Mouse (Mus musculus): ENCODE measurements around the gene Rps16. TPM values are rescaled to one million over a fixed set of nuclear protein-coding genes. Genes with fewer than 3 reads are reported as not detected.

The Rps16 gene
- polyA plus RNA-seq, 1 experiment: 2,086 TPM

- H3K9me3 ChIP-seq (replicated peaks; ENCODE audit: control insufficient read depth, insufficient read depth, low read length, poor library complexity, severe bottlenecking): no peaks in the 10 kb centered on the region
- H3K4me1 ChIP-seq (ENCODE audit: control insufficient read depth, insufficient read depth, low read length): peaks cover 3% of the 10 kb centered on the region
- TF ChIP-seq EP300 (IDR thresholded peaks at IDR 0.05; ENCODE audit: insufficient read depth, low read depth, low read length): no peak
- no peak for TF ChIP-seq CTCF (IDR thresholded peaks at IDR 0.05; ENCODE audit: low read depth, low read length)
- no peak for TF ChIP-seq POLR2A (IDR thresholded peaks at IDR 0.05; ENCODE audit: insufficient read depth, low read length)
- no peaks in the 10 kb centered on the region for H3K27me3 ChIP-seq (ENCODE audit: control insufficient read depth, insufficient read depth, low read length, poor library complexity, severe bottlenecking)
- H3K27ac ChIP-seq (ENCODE audit: insufficient read depth, low read length): peak overlapping the region; percentile 91
- H3K9ac ChIP-seq (ENCODE audit: low read depth, poor library complexity, severe bottlenecking): peak overlapping the region; percentile 64
- peak overlapping the region; percentile 54 for H3K4me3 ChIP-seq (ENCODE audit: low read depth, low read length)
- peaks cover 4% of the 10 kb centered on the region for H3K36me3 ChIP-seq (ENCODE audit: control insufficient read depth, insufficient read depth, low read length, poor library complexity, severe bottlenecking)
These were observed 30.8 kb downstream of the Rps16 start for GRCm38 (mm10) chr7:28381017-28381790.

GRCm38 (mm10) chr7:28381938-28382337 is 31.5 kb downstream of the Rps16 start:
- H3K4me1 ChIP-seq (ENCODE audit: control insufficient read depth, insufficient read depth, low read length): peaks cover 3% of the 10 kb centered on the region
- H3K27ac ChIP-seq (ENCODE audit: insufficient read depth, low read length): peak overlapping the region; percentile 91
- peaks cover 4% of the 10 kb centered on the region for H3K36me3 ChIP-seq (ENCODE audit: control insufficient read depth, insufficient read depth, low read length, poor library complexity, severe bottlenecking)
- no peaks in the 10 kb centered on the region for H3K27me3 ChIP-seq (ENCODE audit: control insufficient read depth, insufficient read depth, low read length, poor library complexity, severe bottlenecking)
- TF ChIP-seq EP300 (IDR thresholded peaks at IDR 0.05; ENCODE audit: insufficient read depth, low read depth, low read length): peak; percentile 71
- TF ChIP-seq CTCF (IDR thresholded peaks at IDR 0.05; ENCODE audit: low read depth, low read length): no peak
- no peak for TF ChIP-seq POLR2A (IDR thresholded peaks at IDR 0.05; ENCODE audit: insufficient read depth, low read length)
- peak overlapping the region; percentile 64 for H3K9ac ChIP-seq (ENCODE audit: low read depth, poor library complexity, severe bottlenecking)
- H3K4me3 ChIP-seq (ENCODE audit: low read depth, low read length): peak overlapping the region; percentile 54
- H3K9me3 ChIP-seq (replicated peaks; ENCODE audit: control insufficient read depth, insufficient read depth, low read length, poor library complexity, severe bottlenecking): no peaks in the 10 kb centered on the region

- H3K4me3 ChIP-seq (ENCODE audit: low read depth, low read length): peak overlapping the region; percentile 54
- H3K9me3 ChIP-seq (replicated peaks; ENCODE audit: control insufficient read depth, insufficient read depth, low read length, poor library complexity, severe bottlenecking): no peaks in the 10 kb centered on the region
- H3K4me1 ChIP-seq (ENCODE audit: control insufficient read depth, insufficient read depth, low read length): peaks cover 3% of the 10 kb centered on the region
- H3K27me3 ChIP-seq (ENCODE audit: control insufficient read depth, insufficient read depth, low read length, poor library complexity, severe bottlenecking): no peaks in the 10 kb centered on the region
- H3K36me3 ChIP-seq (ENCODE audit: control insufficient read depth, insufficient read depth, low read length, poor library complexity, severe bottlenecking): peaks cover 3% of the 10 kb centered on the region
- no peak for TF ChIP-seq CTCF (IDR thresholded peaks at IDR 0.05; ENCODE audit: low read depth, low read length)
- TF ChIP-seq EP300 (IDR thresholded peaks at IDR 0.05; ENCODE audit: insufficient read depth, low read depth, low read length): no peak
- TF ChIP-seq POLR2A (IDR thresholded peaks at IDR 0.05; ENCODE audit: insufficient read depth, low read length): no peak
- H3K27ac ChIP-seq (ENCODE audit: insufficient read depth, low read length): peak overlapping the region; percentile 76
- peak overlapping the region; percentile 64; the same call in 1 of the 2 replicates for H3K9ac ChIP-seq (ENCODE audit: low read depth, poor library complexity, severe bottlenecking)
These were observed 32.0 kb downstream of the Rps16 start for GRCm38 (mm10) chr7:28382347-28382951.

GRCm38 (mm10) chr7:28382981-28383396 is 32.5 kb downstream of the Rps16 start:
- Histone ChIP-seq H3K27me3 (ENCODE audit: control insufficient read depth, insufficient read depth, low read length, poor library complexity, severe bottlenecking) (no peaks in the 10 kb centered on the region), H3K4me3 (ENCODE audit: low read depth, low read length) (no peak overlapping the region), H3K36me3 (ENCODE audit: control insufficient read depth, insufficient read depth, low read length, poor library complexity, severe bottlenecking) (no peaks in the 10 kb centered on the region; the same call in 1 of the 2 replicates), H3K27ac (ENCODE audit: insufficient read depth, low read length) (0 out of 2 replicates have a peak overlapping the region, but pooled peaks have one; percentile 76), H3K4me1 (ENCODE audit: control insufficient read depth, insufficient read depth, low read length) (peaks cover 3% of the 10 kb centered on the region), H3K9me3 (replicated peaks; ENCODE audit: control insufficient read depth, insufficient read depth, low read length, poor library complexity, severe bottlenecking) (no peaks in the 10 kb centered on the region), H3K9ac (ENCODE audit: low read depth, poor library complexity, severe bottlenecking) (0 out of 2 replicates have a peak overlapping the region, but pooled peaks have one; percentile 64)
- TF ChIP-seq CTCF (IDR thresholded peaks at IDR 0.05; ENCODE audit: low read depth, low read length) (no peak), EP300 (IDR thresholded peaks at IDR 0.05; ENCODE audit: insufficient read depth, low read depth, low read length) (no peak), POLR2A (IDR thresholded peaks at IDR 0.05; ENCODE audit: insufficient read depth, low read length) (no peak)

- Histone ChIP-seq H3K36me3 (ENCODE audit: control insufficient read depth, insufficient read depth, low read length, poor library complexity, severe bottlenecking) (no peaks in the 10 kb centered on the region; the same call in 1 of the 2 replicates), H3K27ac (ENCODE audit: insufficient read depth, low read length) (no peak overlapping the region), H3K9ac (ENCODE audit: low read depth, poor library complexity, severe bottlenecking) (no peak overlapping the region)
These were observed 33.2 kb downstream of the Rps16 start for GRCm38 (mm10) chr7:28383606-28384005.

More at GRCm38 (mm10) chr7:28383606-28384005, 33.2 kb downstream of the Rps16 start:
- Histone ChIP-seq H3K9me3 (replicated peaks; ENCODE audit: control insufficient read depth, insufficient read depth, low read length, poor library complexity, severe bottlenecking) (no peaks in the 10 kb centered on the region), H3K4me3 (ENCODE audit: low read depth, low read length) (no peak overlapping the region), H3K27me3 (ENCODE audit: control insufficient read depth, insufficient read depth, low read length, poor library complexity, severe bottlenecking) (no peaks in the 10 kb centered on the region), H3K4me1 (ENCODE audit: control insufficient read depth, insufficient read depth, low read length) (peaks cover 3% of the 10 kb centered on the region)
- no peak for TF ChIP-seq POLR2A (IDR thresholded peaks at IDR 0.05; ENCODE audit: insufficient read depth, low read length)
- TF ChIP-seq CTCF (IDR thresholded peaks at IDR 0.05; ENCODE audit: low read depth, low read length): no peak
- no peak for TF ChIP-seq EP300 (IDR thresholded peaks at IDR 0.05; ENCODE audit: insufficient read depth, low read depth, low read length)

Data from ES-Bruce4 (cell line).